In the genomic region with DNA sequence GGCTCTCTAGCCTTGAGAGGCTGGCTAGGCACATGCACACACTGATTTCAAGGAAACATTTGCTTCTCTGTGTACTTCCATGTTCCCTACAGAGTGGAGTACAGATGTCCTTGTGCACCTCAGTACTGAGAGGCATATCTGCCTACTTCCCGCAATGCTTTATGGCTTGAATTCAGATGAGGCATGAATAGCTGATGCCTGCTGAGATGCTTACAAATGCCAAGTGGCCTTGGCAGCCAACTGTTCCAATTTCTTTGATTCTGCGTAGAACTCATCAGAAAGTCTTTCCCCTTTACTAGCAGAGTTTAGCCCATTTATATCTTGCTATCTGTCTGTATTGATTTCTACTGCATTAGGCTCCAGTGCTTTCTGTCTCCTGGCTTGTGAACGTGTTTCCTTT, we compare ENCODE assay signal across 27 mouse cellular contexts.
DNase-seq lines count a peak whose midpoint lies in the region; ATAC-seq and TF ChIP-seq lines count a peak whose summit lies in the region.
"Had no signal": no experiment of that assay in that cellular context is flagged by ENCODE, and none has a peak within 500 bp of the region (broad histone marks: within the 10 kb centered on the region; RNA-seq: fewer than 3 reads in every experiment).

No protein-coding gene starts in this region.

- H3K9ac ChIP-seq in hindbrain, postnatal 0 days (replicated peaks; ENCODE audit: low read length): no peak overlapping the region
- H3K9ac ChIP-seq in hindbrain, embryonic 16.5 days (ENCODE audit: low read depth, low read length): no peak overlapping the region
- H3K9ac ChIP-seq in hindbrain, embryonic 12.5 days: no peak overlapping the region
- H3K9ac ChIP-seq: forebrain, embryonic 12.5 days; heart, embryonic 12.5 days; limb, embryonic 15.5 days; midbrain, embryonic 12.5 days; neural tube, embryonic 12.5 days had no signal

- no peak overlapping the region for H3K4me2 ChIP-seq in hindbrain, postnatal 0 days (ENCODE audit: low read depth, low read length)
- no peak overlapping the region for H3K4me2 ChIP-seq in hindbrain, embryonic 16.5 days (ENCODE audit: low read length)
- H3K4me2 ChIP-seq in hindbrain, embryonic 12.5 days (replicated peaks): no peak overlapping the region
- H3K4me2 ChIP-seq: forebrain, embryonic 12.5 days; heart, embryonic 12.5 days; limb, embryonic 15.5 days; midbrain, embryonic 12.5 days; neural tube, embryonic 12.5 days had no signal

- no peak for TF ChIP-seq CTCF in hindbrain, postnatal 0 days (IDR thresholded peaks at IDR 0.05; ENCODE audit: low read depth)
- no peak for TF ChIP-seq CTCF in brain, embryonic 14.5 days (IDR thresholded peaks at IDR 0.05; ENCODE audit: borderline replicate concordance, extremely low read depth, insufficient read depth, insufficient read length)
- no peak for TF ChIP-seq CTCF in cerebellum, adult 2 months (IDR thresholded peaks at IDR 0.05; ENCODE audit: borderline replicate concordance, insufficient read depth, low read depth, low read length)

- H3K27ac ChIP-seq in hindbrain, postnatal 0 days: no peak overlapping the region
- no peak overlapping the region for H3K27ac ChIP-seq in hindbrain, embryonic 16.5 days (ENCODE audit: low read depth, low read length)
- H3K27ac ChIP-seq in cerebellum, adult 2 months (ENCODE audit: insufficient read depth, low read length): no peak overlapping the region
- no peak overlapping the region for H3K27ac ChIP-seq in heart, embryonic 10.5 days
- no peak overlapping the region for H3K27ac ChIP-seq in hindbrain, embryonic 12.5 days
- H3K27ac ChIP-seq: forebrain, embryonic 12.5 days; hindbrain, embryonic 10.5 days; limb, embryonic 15.5 days; midbrain, embryonic 12.5 days; neural tube, embryonic 12.5 days had no signal

- peaks cover 35% of the 10 kb centered on the region for H3K4me1 ChIP-seq in hindbrain, postnatal 0 days (ENCODE audit: insufficient read depth, low read length)
- H3K4me1 ChIP-seq in hindbrain, embryonic 16.5 days (ENCODE audit: control insufficient read depth, insufficient read depth, low read depth, low read length): peaks cover 39% of the 10 kb centered on the region
- H3K4me1 ChIP-seq in cerebellum, adult 2 months (ENCODE audit: control insufficient read depth, insufficient read depth, low read length): peaks cover 37% of the 10 kb centered on the region
- peaks cover 38% of the 10 kb centered on the region for H3K4me1 ChIP-seq in heart, embryonic 10.5 days
- H3K4me1 ChIP-seq in hindbrain, embryonic 12.5 days: peaks cover 35% of the 10 kb centered on the region

- no peak for ATAC-seq in hindbrain, postnatal 0 days
- no peak for ATAC-seq in hindbrain, embryonic 16.5 days
- ATAC-seq in hindbrain, embryonic 12.5 days (ENCODE audit: low FRiP score): no peak
- ATAC-seq: Patski had no signal

- TF ChIP-seq POLR2A in brain, embryonic 14.5 days (IDR thresholded peaks at IDR 0.05; ENCODE audit: borderline replicate concordance, extremely low read depth, insufficient read depth, insufficient read length, poor library complexity, severe bottlenecking): no peak
- TF ChIP-seq POLR2A in cerebellum, adult 2 months (IDR thresholded peaks at IDR 0.05; ENCODE audit: borderline replicate concordance, insufficient read depth, low read length): no peak

- no peaks in the 10 kb centered on the region for H3K36me3 ChIP-seq in hindbrain, postnatal 0 days (ENCODE audit: insufficient read depth, low read length)
- no peaks in the 10 kb centered on the region for H3K36me3 ChIP-seq in hindbrain, embryonic 16.5 days (ENCODE audit: control insufficient read depth, insufficient read depth, low read length)
- peaks cover 11% of the 10 kb centered on the region; the same call in 1 of the 2 replicates for H3K36me3 ChIP-seq in heart, embryonic 10.5 days
- no peaks in the 10 kb centered on the region for H3K36me3 ChIP-seq in hindbrain, embryonic 12.5 days
- H3K36me3 ChIP-seq: neural tube, embryonic 12.5 days had no signal

- H3K27me3 ChIP-seq in hindbrain, postnatal 0 days (ENCODE audit: insufficient read depth, low read length): no peaks in the 10 kb centered on the region
- H3K27me3 ChIP-seq in hindbrain, embryonic 16.5 days (replicated peaks; ENCODE audit: control insufficient read depth, insufficient read depth, low read length): no peaks in the 10 kb centered on the region
- H3K27me3 ChIP-seq in cerebellum, adult 2 months (ENCODE audit: control insufficient read depth, insufficient read depth, low read length): no peaks in the 10 kb centered on the region
- no peaks in the 10 kb centered on the region for H3K27me3 ChIP-seq in heart, embryonic 10.5 days (ENCODE audit: insufficient read depth, poor library complexity, severe bottlenecking)
- H3K27me3 ChIP-seq in hindbrain, embryonic 12.5 days: no peaks in the 10 kb centered on the region
- H3K27me3 ChIP-seq: CH12.LX; forebrain, embryonic 12.5 days; heart, embryonic 12.5 days; limb, embryonic 15.5 days; midbrain, embryonic 12.5 days; neural tube, embryonic 12.5 days; Patski had no signal

- no peaks in the 10 kb centered on the region for H3K9me3 ChIP-seq in hindbrain, postnatal 0 days (ENCODE audit: low read length)
- H3K9me3 ChIP-seq in hindbrain, embryonic 16.5 days (ENCODE audit: control insufficient read depth, low read length): no peaks in the 10 kb centered on the region
- H3K9me3 ChIP-seq in heart, embryonic 10.5 days: no peaks in the 10 kb centered on the region
- no peaks in the 10 kb centered on the region for H3K9me3 ChIP-seq in hindbrain, embryonic 12.5 days (replicated peaks)
- H3K9me3 ChIP-seq: forebrain, embryonic 12.5 days; G1E; heart, embryonic 12.5 days; hindbrain, embryonic 10.5 days; limb, embryonic 15.5 days; midbrain, embryonic 12.5 days; neural tube, embryonic 12.5 days had no signal

- peak; percentile 67 for DNase-seq in hindbrain, postnatal 0 days (ENCODE audit: low spot score)
- peak; percentile 73 for DNase-seq in brain, embryonic 14.5 days (ENCODE audit: low read depth)
- peak; percentile 46 to 66 for DNase-seq in cerebellum, adult 2 months
- DNase-seq in cerebellum, postnatal 25 days: peak; percentile 55 to 66
- no peak for DNase-seq in heart, embryonic 10.5 days (ENCODE audit: low spot score)
- DNase-seq: adrenal gland, adult 2 months; B cell, adult 2 months; gastrocnemius, postnatal 10 days; heart, adult 11 months; heart, postnatal 10 days; kidney, adult 18-20 months; kidney, postnatal 4 days; layer of hippocampus, adult 9-11 months; lung, adult 2 months; lung, postnatal 14 days; right cerebral cortex, postnatal 14 days had no signal

- H3K4me3 ChIP-seq in hindbrain, postnatal 0 days (ENCODE audit: low read length): no peak overlapping the region
- H3K4me3 ChIP-seq in hindbrain, embryonic 16.5 days (ENCODE audit: low read length): no peak overlapping the region
- H3K4me3 ChIP-seq in cerebellum, adult 2 months (replicated peaks; ENCODE audit: insufficient read depth, low read depth, low read length): no peak overlapping the region
- no peak overlapping the region for H3K4me3 ChIP-seq in heart, embryonic 10.5 days
- no peak overlapping the region for H3K4me3 ChIP-seq in hindbrain, embryonic 12.5 days
- H3K4me3 ChIP-seq: forebrain, embryonic 12.5 days; heart, embryonic 12.5 days; hindbrain, embryonic 10.5 days; limb, embryonic 15.5 days; midbrain, embryonic 12.5 days; neural tube, embryonic 12.5 days had no signal

- 37% methylated on average over 3 of the region's 3 CpGs for WGBS in hindbrain, postnatal 0 days
- 56% methylated on average over 3 of the region's 3 CpGs for WGBS in hindbrain, embryonic 16.5 days
- WGBS in cerebellum, adult 2 months: 25% methylated on average over 3 of the region's 3 CpGs
- WGBS in heart, embryonic 10.5 days: 93% methylated on average over 3 of the region's 3 CpGs
- 82% methylated on average over 3 of the region's 3 CpGs for WGBS in hindbrain, embryonic 12.5 days
